Mouse (Mus musculus) heart, embryonic 16.5 days (tissue): ENCODE measurements around the gene Adcy5. TPM values are rescaled to one million over a fixed set of nuclear protein-coding genes. Genes with fewer than 3 reads are reported as not detected.

Experiments
- ATAC-seq: fragments of 200-750 bp; cut with Nextera tagmentation; replicated peaks from 2 replicates; pipeline ENCODE4 v1.8.0; 2017; ENCODE audit warnings: moderate number of reproducible peaks; ENCODE audit not compliant: insufficient read depth, low FRiP score; ENCODE audit errors: extremely low read depth
- H3K27ac ChIP-seq: fragments of 300-500 bp; sonication (generic); 2 replicates; pipeline ENCODE4 v1.5.1; 2014; ENCODE audit warnings: mild to moderate bottlenecking, low read length, control low read depth, moderate library complexity
- H3K27me3 ChIP-seq: fragments of 300-500 bp; sonication (generic); 2 replicates; pipeline ENCODE4 v1.6.1; 2014; ENCODE audit warnings: low read length, mixed read lengths; ENCODE audit not compliant: control insufficient read depth, insufficient read depth
- H3K36me3 ChIP-seq: fragments of 300-500 bp; sonication (generic); 2 replicates; pipeline ENCODE4 v1.6.1; 2014; ENCODE audit not compliant: control insufficient read depth, insufficient read depth
- H3K4me1 ChIP-seq: fragments of 300-500 bp; sonication (generic); 2 replicates; pipeline ENCODE4 v1.6.1; 2014; ENCODE audit warnings: low read length, mixed read lengths; ENCODE audit not compliant: control insufficient read depth, insufficient read depth
- H3K4me2 ChIP-seq: fragments of 300-500 bp; sonication (generic); 2 replicates; pipeline ENCODE4 v1.6.1; 2014; ENCODE audit warnings: low read depth, mild to moderate bottlenecking, control low read depth, low read length
- H3K4me3 ChIP-seq: fragments of 300-500 bp; sonication (generic); 2 replicates; pipeline ENCODE4 v1.5.1; 2014; ENCODE audit warnings: mild to moderate bottlenecking, control low read depth, low read length
- H3K9ac ChIP-seq: fragments of 300-500 bp; sonication (generic); 2 replicates; pipeline ENCODE4 v1.6.1; 2014; ENCODE audit warnings: low read length, control low read depth
- H3K9me3 ChIP-seq: fragments of 300-500 bp; sonication (generic); replicated peaks from 2 replicates; pipeline ENCODE4 v1.6.1; 2016; ENCODE audit warnings: low read length; ENCODE audit not compliant: control insufficient read depth
- WGBS: fragments of 180-500 bp; shearing (Covaris S2); extraction: QIAGEN DNeasy Blood & Tissue Kit; methylation state at CpG from one replicate; pipeline ENCODE4 v1.1.7; 2014; 5-methylcytosine and 5-hydroxymethylcytosine counted together
- polyA plus RNA-seq: library from polyadenylated mRNA; unstranded; fragments of >200 nt; fragmentation: Nextera tagmentation; extraction: Ambion mirVana; gene quantifications from 2 replicates; pipeline ENCODE4 v1.2.1, GENCODE M21; 2015

The Adcy5 gene
- polyA plus RNA-seq, 1 experiment from 2014 or later: 9.2 TPM

- Histone ChIP-seq H3K9me3 (no peaks in the 10 kb centered on the region), H3K4me1 (peaks cover 53% of the 10 kb centered on the region), H3K4me2 (no peak overlapping the region), H3K4me3 (no peak overlapping the region), H3K9ac (no peak overlapping the region), H3K36me3 (no peaks in the 10 kb centered on the region), H3K27me3 (no peaks in the 10 kb centered on the region), H3K27ac (peak overlapping the region; percentile 17; the same call in 1 of the 2 replicates)
- ATAC-seq: no peak
- WGBS: 80% methylated on average over 6 of the region's 6 CpGs
Observed at GRCm38 (mm10) chr16:35206426-35206825, 51.7 kb downstream of the Adcy5 start.

GRCm38 (mm10) chr16:35208796-35209195, 54.1 kb downstream of the Adcy5 start:
- Histone ChIP-seq H3K4me1 (peaks cover 56% of the 10 kb centered on the region), H3K27ac (peak overlapping the region; percentile 26), H3K9me3 (no peaks in the 10 kb centered on the region), H3K4me2 (no peak overlapping the region), H3K27me3 (no peaks in the 10 kb centered on the region), H3K36me3 (no peaks in the 10 kb centered on the region), H3K4me3 (no peak overlapping the region), H3K9ac (no peak overlapping the region)
- 59% methylated on average over 3 of the region's 3 CpGs for WGBS
- no peak for ATAC-seq

GRCm38 (mm10) chr16:35209753-35210152, 55.1 kb downstream of the Adcy5 start:
- H3K4me2 ChIP-seq: no peak overlapping the region
- H3K36me3 ChIP-seq: no peaks in the 10 kb centered on the region
- peaks cover 66% of the 10 kb centered on the region for H3K4me1 ChIP-seq
- no peaks in the 10 kb centered on the region for H3K9me3 ChIP-seq
- ATAC-seq: no peak
- H3K9ac ChIP-seq: peak overlapping the region; percentile 3; the same call in 1 of the 2 replicates
- peak overlapping the region; percentile 10; the same call in 1 of the 2 replicates for H3K27ac ChIP-seq
- H3K27me3 ChIP-seq: no peaks in the 10 kb centered on the region
- WGBS: 84% methylated on average over 5 of the region's 5 CpGs
- H3K4me3 ChIP-seq: no peak overlapping the region

- peak; percentile 85 for ATAC-seq
- peaks cover 60% of the 10 kb centered on the region for H3K4me1 ChIP-seq
- no peaks in the 10 kb centered on the region for H3K9me3 ChIP-seq
- no peaks in the 10 kb centered on the region for H3K27me3 ChIP-seq
- no peak overlapping the region; the same call in 1 of the 2 replicates for H3K4me2 ChIP-seq
- no peaks in the 10 kb centered on the region for H3K36me3 ChIP-seq
- peak overlapping the region; percentile 11; the same call in 1 of the 2 replicates for H3K9ac ChIP-seq
- no peak overlapping the region for H3K4me3 ChIP-seq
- WGBS: 22% methylated on average over 7 of the region's 7 CpGs
- peak overlapping the region; percentile 99 for H3K27ac ChIP-seq
Observed at GRCm38 (mm10) chr16:35215047-35215446, 60.4 kb downstream of the Adcy5 start.

DNA sequence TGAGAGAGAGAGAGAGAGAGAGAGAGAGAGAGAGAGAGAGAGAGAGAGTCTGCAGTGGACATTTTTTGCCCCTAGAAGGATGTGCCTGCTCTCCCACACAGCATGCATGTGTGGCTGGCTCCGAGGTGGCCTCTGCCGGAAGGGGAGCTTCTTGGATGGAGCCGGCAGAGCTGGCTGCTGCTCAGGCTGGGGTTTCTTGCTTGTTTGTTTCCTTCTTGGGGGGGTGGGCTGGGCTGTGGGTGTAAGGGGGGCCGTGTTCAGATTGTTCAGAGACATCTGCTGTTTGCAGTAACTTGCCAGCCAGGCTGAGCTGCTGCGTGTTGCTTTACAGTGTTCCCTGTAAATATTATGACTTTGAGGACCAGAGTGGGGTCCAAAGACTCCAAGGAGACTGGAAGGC, 60.8 kb downstream of the Adcy5 start:
- H3K4me1 ChIP-seq: peaks cover 58% of the 10 kb centered on the region
- no peaks in the 10 kb centered on the region for H3K27me3 ChIP-seq
- peak overlapping the region; percentile 75 for H3K9ac ChIP-seq
- no peak overlapping the region for H3K4me3 ChIP-seq
- peak overlapping the region; percentile 99 for H3K27ac ChIP-seq
- ATAC-seq: peak; percentile 88
- 26% methylated on average over 5 of the region's 5 CpGs for WGBS
- no peaks in the 10 kb centered on the region for H3K36me3 ChIP-seq
- H3K9me3 ChIP-seq: no peaks in the 10 kb centered on the region
- H3K4me2 ChIP-seq: peak overlapping the region; percentile 48

DNA sequence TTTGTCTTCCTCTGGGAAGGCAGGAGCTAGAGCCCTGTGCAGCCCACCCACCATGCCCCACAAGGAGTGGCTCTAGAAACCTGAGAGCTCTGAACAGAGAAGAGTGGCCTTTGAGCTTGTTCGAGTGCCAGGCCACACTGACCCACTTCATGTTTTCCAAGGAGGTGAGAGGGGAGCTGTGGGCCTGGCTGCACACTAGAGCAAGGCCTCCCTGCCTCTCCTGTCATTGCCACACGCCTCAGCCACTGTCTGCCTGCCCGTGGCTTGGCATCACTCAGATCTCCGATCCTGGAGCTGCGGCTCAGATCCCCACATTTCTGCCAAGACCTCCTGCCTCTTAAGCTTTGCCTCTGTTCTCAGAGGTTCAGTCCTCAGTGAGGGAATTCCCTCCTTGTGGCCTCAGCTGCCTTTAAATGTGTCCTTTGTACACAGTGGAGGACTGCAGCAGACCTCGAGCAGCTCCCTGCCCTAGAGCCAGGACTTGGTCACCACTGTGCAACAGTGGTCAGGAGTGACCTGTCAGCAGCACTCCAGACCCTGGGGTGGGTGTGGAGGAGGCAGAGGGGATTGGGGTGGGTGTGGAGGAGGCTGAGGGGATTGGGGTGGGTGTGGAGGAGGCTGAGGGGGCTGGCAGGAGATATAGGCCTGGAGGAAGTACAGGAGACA, 62.3 kb downstream of the Adcy5 start:
- Histone ChIP-seq H3K9me3 (no peaks in the 10 kb centered on the region), H3K4me2 (no peak overlapping the region), H3K27me3 (no peaks in the 10 kb centered on the region), H3K36me3 (no peaks in the 10 kb centered on the region), H3K9ac (peak overlapping the region; percentile 75), H3K27ac (peak overlapping the region; percentile 99), H3K4me3 (no peak overlapping the region), H3K4me1 (peaks cover 62% of the 10 kb centered on the region)
- no peak for ATAC-seq
- 44% methylated on average over 6 of the region's 6 CpGs for WGBS

- Histone ChIP-seq H3K9me3 (no peaks in the 10 kb centered on the region), H3K4me1 (peaks cover 70% of the 10 kb centered on the region), H3K27ac (no peak overlapping the region), H3K27me3 (no peaks in the 10 kb centered on the region), H3K4me2 (no peak overlapping the region), H3K4me3 (no peak overlapping the region), H3K9ac (no peak overlapping the region), H3K36me3 (no peaks in the 10 kb centered on the region)
- 76% methylated on average over 5 of the region's 5 CpGs for WGBS
- ATAC-seq: no peak
Observed at GRCm38 (mm10) chr16:35220412-35220811, 65.7 kb downstream of the Adcy5 start.

DNA sequence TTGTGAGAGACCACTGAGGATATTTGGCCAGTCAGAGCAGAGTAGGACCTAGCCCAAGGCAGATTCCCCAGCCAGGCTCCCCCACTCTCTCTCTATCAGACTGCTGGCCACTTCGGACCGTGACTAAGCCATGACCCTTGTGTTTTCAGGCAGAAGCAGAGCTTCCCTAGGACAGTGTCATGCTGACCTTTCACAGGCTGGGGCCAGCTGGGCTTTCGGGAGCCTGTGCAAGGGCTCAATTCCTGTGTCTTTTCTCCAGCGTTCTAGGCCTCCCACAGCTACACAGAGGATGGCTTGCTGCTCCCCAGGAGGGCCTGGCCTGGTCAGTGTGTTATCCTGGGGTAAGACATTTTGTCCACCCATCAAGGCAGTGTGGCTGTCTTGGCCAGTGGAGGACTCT, 66.9 kb downstream of the Adcy5 start:
- peaks cover 72% of the 10 kb centered on the region for H3K4me1 ChIP-seq
- ATAC-seq: no peak
- no peak overlapping the region for H3K4me3 ChIP-seq
- H3K9me3 ChIP-seq: no peaks in the 10 kb centered on the region
- peak overlapping the region; percentile 50 for H3K9ac ChIP-seq
- 62% methylated on average over 4 of the region's 4 CpGs for WGBS
- H3K4me2 ChIP-seq: no peak overlapping the region
- H3K36me3 ChIP-seq: no peaks in the 10 kb centered on the region
- H3K27me3 ChIP-seq: no peaks in the 10 kb centered on the region
- peak overlapping the region; percentile 95 for H3K27ac ChIP-seq

DNA sequence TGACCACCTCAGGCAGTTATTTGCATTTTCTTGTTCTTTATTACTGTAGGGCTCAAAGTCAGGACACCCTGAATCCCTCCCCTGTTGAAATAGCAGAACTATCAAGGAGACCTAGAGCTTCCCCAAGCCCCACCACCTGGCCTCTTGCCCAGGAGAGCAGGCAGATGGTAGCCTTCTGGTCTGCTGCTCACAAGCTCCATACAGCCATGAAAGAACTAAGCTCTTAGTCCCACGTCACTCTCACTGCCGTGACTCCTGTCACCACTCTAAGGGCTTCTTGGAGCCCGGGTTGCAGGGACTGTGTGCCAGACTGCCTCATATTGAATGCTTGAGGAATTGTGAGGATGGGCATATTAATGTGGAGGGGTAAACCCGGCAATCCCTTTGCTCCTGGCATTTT, 69.3 kb downstream of the Adcy5 start:
- Histone ChIP-seq H3K36me3 (no peaks in the 10 kb centered on the region), H3K4me1 (peaks cover 71% of the 10 kb centered on the region), H3K4me3 (peak overlapping the region; percentile 12; the same call in 1 of the 2 replicates), H3K4me2 (peak overlapping the region; percentile 56), H3K27ac (peak overlapping the region; percentile 95), H3K27me3 (no peaks in the 10 kb centered on the region), H3K9me3 (no peaks in the 10 kb centered on the region), H3K9ac (peak overlapping the region; percentile 66)
- WGBS: 34% methylated on average over 4 of the region's 4 CpGs
- 0 out of 2 replicates have a peak, but pooled peaks have one; percentile 21 for ATAC-seq
